18 mouse cellular contexts compared by ENCODE assay signal in the genomic region with DNA sequence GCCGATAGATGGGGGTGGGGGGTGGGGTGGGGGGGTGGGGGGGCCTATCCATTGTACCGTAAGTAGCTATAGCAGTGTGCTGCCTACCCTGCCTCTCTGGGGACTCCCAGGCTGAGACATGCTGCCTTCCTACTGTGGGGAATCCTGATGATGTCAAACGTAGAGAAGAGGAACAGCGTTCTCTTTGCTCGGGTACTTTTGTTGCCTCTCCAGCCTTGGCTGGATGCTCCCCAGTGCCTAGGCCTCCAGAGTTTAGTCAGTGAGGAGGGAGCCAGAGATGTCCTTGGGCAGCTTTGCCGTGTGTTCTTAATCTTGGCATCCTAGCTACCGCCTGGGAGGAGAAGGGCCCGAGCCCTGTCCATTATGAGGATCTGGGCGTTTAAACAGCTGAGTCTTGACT. TPM values are rescaled to one million over a fixed set of nuclear protein-coding genes. Genes with fewer than 3 reads are reported as not detected.
DNase-seq lines count a peak whose midpoint lies in the region; ATAC-seq and TF ChIP-seq lines count a peak whose summit lies in the region.
"Had no signal": no experiment of that assay in that cellular context is flagged by ENCODE, and none has a peak within 500 bp of the region (broad histone marks: within the 10 kb centered on the region; RNA-seq: fewer than 3 reads in every experiment).

No protein-coding gene starts in this region.

- DNase-seq in adrenal gland, adult 2 months, result peak; percentile 19
- DNase-seq in adrenal gland, adult 8-10 months, result no peak
- no peak for DNase-seq in forebrain, postnatal 0 days
- DNase-seq in forebrain, embryonic 10.5 days (ENCODE audit: extremely low spot score, low spot score), result no peak
- no peak for DNase-seq in left cerebral cortex, adult 2 months (ENCODE audit: extremely low spot score in 1 of 2, low spot score in 2 of 2)
- DNase-seq in left cerebral cortex, adult 18-20 months (ENCODE audit: low spot score in 2 of 2), result no peak
- no peak for DNase-seq in T-cell, adult 2 months (ENCODE audit: low spot score)
- DNase-seq: embryo, embryonic 11 days; heart, adult 18-20 months; layer of hippocampus, adult 9-11 months; liver, embryonic 13.5 days; thymus, postnatal 14 days had no signal

- H3K4me1 ChIP-seq in forebrain, postnatal 0 days (ENCODE audit: insufficient read depth), result 0 out of 2 replicates have a peak, but pooled peaks cover 4% of the 10 kb centered on the region
- peaks cover 13% of the 10 kb centered on the region for H3K4me1 ChIP-seq in forebrain, embryonic 10.5 days
- peaks cover 27% of the 10 kb centered on the region for H3K4me1 ChIP-seq in embryonic facial prominence, embryonic 15.5 days
- H3K4me1 ChIP-seq: liver, embryonic 13.5 days; megakaryocyte, embryonic 14.5 days had no signal

- 0 out of 2 replicates have a peak overlapping the region, but pooled peaks have one; percentile 15 for H3K27ac ChIP-seq in forebrain, postnatal 0 days (ENCODE audit: low read depth, low read length)
- no peak overlapping the region for H3K27ac ChIP-seq in forebrain, embryonic 10.5 days
- H3K27ac ChIP-seq in left cerebral cortex, adult 2 months, result peak overlapping the region; percentile 58
- H3K27ac ChIP-seq in embryonic facial prominence, embryonic 15.5 days (replicated peaks), result peak overlapping the region; percentile 73
- H3K27ac ChIP-seq: limb, embryonic 10.5 days; liver, embryonic 13.5 days had no signal

- 57% methylated on average over 9 of the region's 9 CpGs for WGBS in forebrain, postnatal 0 days
- 84% methylated on average over 9 of the region's 9 CpGs for WGBS in forebrain, embryonic 10.5 days
- 55% methylated on average over 9 of the region's 9 CpGs for WGBS in embryonic facial prominence, embryonic 15.5 days

- no peak for TF ChIP-seq CTCF in forebrain, postnatal 0 days (IDR thresholded peaks at IDR 0.05; ENCODE audit: low read depth)
- TF ChIP-seq CTCF in left cerebral cortex, adult 2 months (IDR thresholded peaks at IDR 0.05), result no peak

- H3K36me3 ChIP-seq in forebrain, postnatal 0 days (ENCODE audit: insufficient read depth), result no peaks in the 10 kb centered on the region
- peaks cover 3% of the 10 kb centered on the region; the same call in 1 of the 2 replicates for H3K36me3 ChIP-seq in forebrain, embryonic 10.5 days (replicated peaks)
- no peaks in the 10 kb centered on the region for H3K36me3 ChIP-seq in embryonic facial prominence, embryonic 15.5 days
- H3K36me3 ChIP-seq: limb, embryonic 10.5 days; liver, embryonic 13.5 days had no signal

- H3K9me3 ChIP-seq in forebrain, postnatal 0 days (ENCODE audit: low read length), result no peaks in the 10 kb centered on the region
- H3K9me3 ChIP-seq in forebrain, embryonic 10.5 days, result no peaks in the 10 kb centered on the region; the same call in 1 of the 2 replicates
- H3K9me3 ChIP-seq in embryonic facial prominence, embryonic 15.5 days (replicated peaks), result no peaks in the 10 kb centered on the region
- H3K9me3 ChIP-seq: limb, embryonic 10.5 days; liver, embryonic 13.5 days had no signal

- ATAC-seq in forebrain, postnatal 0 days, result no peak
- no peak; the same call in 1 of the 2 replicates for ATAC-seq in embryonic facial prominence, embryonic 15.5 days (ENCODE audit: insufficient number of reproducible peaks, low FRiP score, low TSS enrichment, low read depth)
- ATAC-seq: inflammation-experienced regulatory T-cells, adult 6 months; lung, postnatal 0 days; Patski had no signal

- H3K9ac ChIP-seq in forebrain, postnatal 0 days, result no peak overlapping the region
- H3K9ac ChIP-seq in embryonic facial prominence, embryonic 15.5 days, result no peak overlapping the region
- H3K9ac ChIP-seq: liver, embryonic 13.5 days had no signal

- intact Hi-C loops in left cerebral cortex, adult 2 months (cut with DNase I), result no loop called here

- no peaks in the 10 kb centered on the region for H3K27me3 ChIP-seq in forebrain, postnatal 0 days (ENCODE audit: insufficient read depth, low read length)
- H3K27me3 ChIP-seq in forebrain, embryonic 10.5 days (ENCODE audit: poor library complexity, severe bottlenecking), result no peaks in the 10 kb centered on the region
- no peaks in the 10 kb centered on the region for H3K27me3 ChIP-seq in embryonic facial prominence, embryonic 15.5 days
- H3K27me3 ChIP-seq: liver, embryonic 13.5 days; megakaryocyte, embryonic 14.5 days; Patski had no signal

- H3K4me3 ChIP-seq in forebrain, postnatal 0 days (ENCODE audit: low read depth, low read length), result no peak overlapping the region
- H3K4me3 ChIP-seq in forebrain, embryonic 10.5 days, result no peak overlapping the region
- no peak overlapping the region for H3K4me3 ChIP-seq in left cerebral cortex, adult 2 months
- H3K4me3 ChIP-seq in embryonic facial prominence, embryonic 15.5 days (replicated peaks), result no peak overlapping the region
- H3K4me3 ChIP-seq: limb, embryonic 10.5 days; liver, embryonic 13.5 days; megakaryocyte, embryonic 14.5 days had no signal

- H3K4me2 ChIP-seq in forebrain, postnatal 0 days (ENCODE audit: low read depth), result no peak overlapping the region
- 0 out of 2 replicates have a peak overlapping the region, but pooled peaks have one; percentile 21 for H3K4me2 ChIP-seq in embryonic facial prominence, embryonic 15.5 days (replicated peaks)
- H3K4me2 ChIP-seq: liver, embryonic 13.5 days had no signal

RNA-seq across cellular contexts. Expression of a gene that starts 41.1 kb away (rescaled TPM):
- total RNA-seq in adrenal gland, adult 2 months (2021), result 1 to 10 TPM; 3.7 to 5.0 TPM
- polyA plus RNA-seq in adrenal gland, adult 2 months (2012; rRNA removed), result 0.21 and 0.28 TPM in 2 replicates
- 1 to 10 TPM; 4.6 to 8.5 (median 6.4) TPM for total RNA-seq in adrenal gland, adult 8-10 months (2022)
- 25.3 and 36.1 TPM in 2 replicates for total RNA-seq in forebrain, postnatal 0 days (2014; rRNA removed)
- 14.7 and 15.0 TPM in 2 replicates for polyA plus RNA-seq in forebrain, postnatal 0 days (2015; fragmentation: Nextera tagmentation; extraction: Ambion mirVana)
- 12.2 and 15.6 TPM in 2 replicates for polyA plus RNA-seq in forebrain, embryonic 10.5 days (2016; fragmentation: Nextera tagmentation; extraction: Ambion mirVana)
- 10 to 100 TPM; 38.7 to 43.6 TPM for total RNA-seq in left cerebral cortex, adult 2 months (2021)
- total RNA-seq in left cerebral cortex, adult 18-20 months (2021), result 10 to 100 TPM; 39.4 to 40.6 TPM
- polyA plus RNA-seq in embryonic facial prominence, embryonic 15.5 days (2015; fragmentation: Nextera tagmentation; extraction: Ambion mirVana), result 21.4 and 21.8 TPM in 2 replicates
